Mouse (Mus musculus): ENCODE data around the gene 9130023H24Rik. TPM values are rescaled to one million over a fixed set of nuclear protein-coding genes. Genes with fewer than 3 reads are reported as not detected.

The 9130023H24Rik gene
- total RNA-seq, 2 experiments from 2014 or later: 1.9 to 2.1 TPM

DNA sequence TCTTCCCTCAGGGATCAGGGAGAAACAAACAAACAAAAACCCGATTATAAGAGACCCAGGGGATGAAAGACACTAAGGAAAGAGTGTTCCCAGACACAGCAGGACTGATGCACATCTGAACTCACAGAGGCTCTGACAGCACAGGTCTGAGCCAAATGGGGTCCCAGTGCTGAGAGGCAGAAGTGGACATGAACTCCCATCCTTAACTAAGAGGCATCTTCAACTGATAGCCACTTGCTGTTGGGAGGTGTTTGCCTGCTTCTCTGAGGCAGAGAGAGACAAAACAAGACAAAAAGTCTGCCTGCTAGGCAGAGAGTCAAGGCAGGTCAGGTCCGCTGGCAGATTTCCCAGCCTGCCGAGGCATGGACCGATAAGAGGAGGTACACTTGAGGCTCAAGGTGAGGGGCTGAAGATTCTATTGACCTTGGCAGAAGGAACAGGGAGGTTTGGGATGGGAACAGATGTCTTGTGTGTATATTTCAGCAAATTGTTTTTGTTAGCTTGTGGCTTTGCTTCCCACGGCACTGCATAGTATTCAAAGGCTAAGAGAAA lies 19.0 kb upstream of the 9130023H24Rik start:
- H3K27ac ChIP-seq: no peak overlapping the region

GRCm38 (mm10) chr7:128255757-128256156 lies 17.9 kb upstream of the 9130023H24Rik start:
- no peak for TF ChIP-seq CTCF (IDR thresholded peaks at IDR 0.05)
- intact Hi-C loops (cut with DNase I): no loop called here
- Histone ChIP-seq H3K27ac (no peak overlapping the region), H3K4me3 (no peak overlapping the region)
- DNase-seq: no peak

More for the DNA sequence above, 19.0 kb upstream of the 9130023H24Rik start:
- no peak for DNase-seq
- intact Hi-C loops (cut with DNase I): no loop called here
- no peak overlapping the region for H3K4me3 ChIP-seq
- no peak for TF ChIP-seq CTCF (IDR thresholded peaks at IDR 0.05)

DNA sequence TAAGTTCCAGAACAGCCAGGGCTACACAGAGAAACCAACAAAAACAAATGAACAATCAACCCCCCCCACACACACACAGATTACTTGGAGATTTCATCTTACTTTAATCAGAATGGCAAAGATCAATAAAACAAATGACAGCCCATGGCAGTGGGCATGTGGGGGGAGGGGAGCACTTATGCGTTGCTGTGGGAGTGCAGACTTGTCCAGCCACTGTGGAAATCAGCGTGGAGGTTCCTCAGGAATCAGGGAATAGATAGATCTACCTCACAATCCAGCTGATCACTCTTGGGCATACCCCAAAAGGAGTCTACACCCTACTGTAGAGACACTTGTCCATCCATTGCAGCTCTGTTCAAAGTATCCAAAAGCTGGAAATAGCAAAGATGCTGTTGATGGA lies 17.1 kb upstream of the 9130023H24Rik start:
- DNase-seq: no peak
- Histone ChIP-seq H3K4me3 (no peak overlapping the region), H3K27ac (no peak overlapping the region)
- no peak for TF ChIP-seq CTCF (IDR thresholded peaks at IDR 0.05)
- intact Hi-C loops (cut with DNase I): no loop called here

- intact Hi-C loops (cut with DNase I): no loop called here
- peak; percentile 48 for DNase-seq
- H3K4me3 ChIP-seq: peak overlapping the region; percentile 25; the same call in 1 of the 2 replicates
- no peak for TF ChIP-seq CTCF (IDR thresholded peaks at IDR 0.05)
- no peak overlapping the region for H3K27ac ChIP-seq
Measured at GRCm38 (mm10) chr7:128252609-128253008, 14.8 kb upstream of the 9130023H24Rik start.

GRCm38 (mm10) chr7:128251946-128252345 lies 14.1 kb upstream of the 9130023H24Rik start:
- no peak for TF ChIP-seq CTCF (IDR thresholded peaks at IDR 0.05)
- H3K27ac ChIP-seq: no peak overlapping the region
- intact Hi-C loops (cut with DNase I): no loop called here
- no peak overlapping the region for H3K4me3 ChIP-seq
- DNase-seq: no peak

DNA sequence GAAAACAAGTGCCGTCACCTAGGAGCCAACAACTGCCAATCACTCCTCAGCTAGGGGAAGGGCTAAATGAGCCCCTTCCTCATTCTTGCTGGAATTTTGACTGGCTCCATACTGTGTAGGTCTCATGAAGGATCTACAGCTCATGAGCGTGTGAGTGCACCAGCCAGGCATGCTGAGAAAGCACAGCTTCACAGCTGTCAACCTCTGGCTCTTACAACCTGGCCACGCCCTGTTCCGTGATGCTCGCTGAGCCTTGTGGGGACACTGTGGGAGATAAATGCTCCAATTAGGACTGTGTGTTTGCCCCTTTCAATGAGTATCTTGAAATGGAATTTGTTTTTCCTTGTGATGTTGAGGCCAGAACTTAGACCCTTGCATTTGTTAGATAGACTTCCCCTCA lies 12.2 kb upstream of the 9130023H24Rik start:
- Histone ChIP-seq H3K27ac (no peak overlapping the region), H3K4me3 (no peak overlapping the region)
- TF ChIP-seq CTCF (IDR thresholded peaks at IDR 0.05): no peak
- DNase-seq: no peak
- intact Hi-C loops (cut with DNase I): loop anchor here (5.0 to 10.0 kb wide), 3 partner anchors 47 to 457 kb away; partner anchors contain the start of gene BC017158

DNA sequence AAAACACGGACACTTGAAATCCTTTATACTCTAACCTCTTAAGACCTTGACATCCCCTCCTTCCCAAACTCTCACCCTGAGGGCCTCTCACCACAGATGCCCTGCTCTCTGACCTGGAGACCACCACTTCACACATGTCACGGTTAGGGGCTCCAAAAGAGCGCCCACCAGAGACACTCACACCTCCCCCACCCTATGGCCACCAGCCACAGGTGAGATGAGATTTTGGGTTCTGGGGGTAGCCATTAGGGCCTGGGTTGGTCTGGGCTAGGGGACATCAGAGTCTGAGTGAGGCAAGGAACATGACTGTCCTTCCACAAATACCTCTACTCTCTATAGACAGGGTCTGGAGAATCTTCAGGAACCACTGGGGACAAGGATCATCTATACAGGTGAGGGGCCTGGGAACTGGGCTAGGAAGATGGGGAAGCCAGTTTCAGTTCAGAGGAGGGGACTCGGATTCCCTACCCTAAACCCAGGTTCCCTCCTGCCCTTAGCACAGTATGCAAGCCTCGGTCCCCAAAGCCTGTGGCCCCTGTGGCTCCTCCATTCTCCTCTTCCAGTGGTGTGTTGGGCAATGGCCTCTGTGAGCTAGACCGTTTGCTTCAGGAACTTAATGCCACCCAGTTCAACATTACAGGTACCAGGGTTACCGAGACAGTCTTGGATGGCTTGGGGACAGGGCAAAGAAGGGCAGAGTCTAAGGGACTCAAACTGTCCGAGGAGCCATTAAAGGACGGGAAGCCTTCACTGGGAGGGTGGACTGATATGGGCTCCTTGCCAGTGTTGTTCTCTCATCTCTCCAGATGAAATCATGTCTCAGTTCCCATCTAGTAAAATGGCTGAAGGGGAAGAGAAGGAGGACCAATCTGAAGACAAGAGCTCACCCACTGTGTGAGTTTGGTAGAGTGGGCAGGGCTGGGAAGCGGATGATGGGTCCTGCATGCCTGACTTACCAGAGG lies 10.5 kb upstream of the 9130023H24Rik start:
- DNase-seq: no peak
- H3K4me3 ChIP-seq: peak overlapping the region; percentile 77
- TF ChIP-seq CTCF (IDR thresholded peaks at IDR 0.05): no peak
- H3K27ac ChIP-seq: peak overlapping the region; percentile 89
- intact Hi-C loops (cut with DNase I): loop anchor here (5.0 to 10.0 kb wide), 3 partner anchors 49 to 459 kb away; partner anchors contain the start of gene BC017158

GRCm38 (mm10) chr7:128247443-128247842 lies 9.6 kb upstream of the 9130023H24Rik start:
- Histone ChIP-seq H3K4me3 (peak overlapping the region; percentile 77), H3K27ac (peak overlapping the region; percentile 89)
- TF ChIP-seq CTCF (IDR thresholded peaks at IDR 0.05): peak; percentile 79
- peak; percentile 90 for DNase-seq
- intact Hi-C loops (cut with DNase I): loop anchor here (1.0 to 10.0 kb wide), 4 partner anchors 50 to 460 kb away; partner anchors contain the start of gene BC017158

GRCm38 (mm10) chr7:128246496-128247391 lies 8.9 kb upstream of the 9130023H24Rik start, which contains the start of gene Tgfb1i1:
Gene Tgfb1i1, plus strand, starts transcription at chr7:128246812.
- peak; percentile 79 for DNase-seq
- TF ChIP-seq CTCF (IDR thresholded peaks at IDR 0.05): no peak
- intact Hi-C loops (cut with DNase I): loop anchor here (1.0 to 10.0 kb wide), 4 partner anchors 51 to 461 kb away; partner anchors contain the start of gene BC017158
- peak within 1 kb of the TSS; percentile 77 for H3K4me3 ChIP-seq
- H3K27ac ChIP-seq: peak within 1 kb of the TSS; percentile 89

DNA sequence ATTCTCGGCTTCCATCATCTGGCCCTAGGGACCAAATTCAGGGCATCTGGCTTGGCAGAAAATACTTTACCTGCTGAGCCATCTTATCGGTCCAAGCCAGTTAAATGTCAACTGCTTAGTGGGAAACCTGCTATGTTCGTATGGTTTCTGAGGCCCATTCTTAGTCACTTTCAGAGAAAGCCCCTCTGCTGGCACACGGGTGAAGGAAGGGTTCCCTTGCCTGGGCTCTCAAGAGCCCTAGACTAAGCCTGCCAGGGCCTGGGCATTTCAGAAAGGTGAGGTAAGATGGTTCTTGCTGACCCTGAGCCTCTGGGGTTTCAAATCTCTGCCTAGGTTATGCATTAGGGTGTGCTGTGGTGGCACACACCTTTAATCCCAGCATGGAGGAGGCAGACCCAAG lies 7.7 kb upstream of the 9130023H24Rik start:
- Histone ChIP-seq H3K27ac (peak overlapping the region; percentile 89), H3K4me3 (no peak overlapping the region)
- no peak for TF ChIP-seq CTCF (IDR thresholded peaks at IDR 0.05)
- DNase-seq: no peak
- intact Hi-C loops (cut with DNase I): loop anchor here (5.0 to 10.0 kb wide), 3 partner anchors 52 to 462 kb away; partner anchors contain the start of gene BC017158

DNA sequence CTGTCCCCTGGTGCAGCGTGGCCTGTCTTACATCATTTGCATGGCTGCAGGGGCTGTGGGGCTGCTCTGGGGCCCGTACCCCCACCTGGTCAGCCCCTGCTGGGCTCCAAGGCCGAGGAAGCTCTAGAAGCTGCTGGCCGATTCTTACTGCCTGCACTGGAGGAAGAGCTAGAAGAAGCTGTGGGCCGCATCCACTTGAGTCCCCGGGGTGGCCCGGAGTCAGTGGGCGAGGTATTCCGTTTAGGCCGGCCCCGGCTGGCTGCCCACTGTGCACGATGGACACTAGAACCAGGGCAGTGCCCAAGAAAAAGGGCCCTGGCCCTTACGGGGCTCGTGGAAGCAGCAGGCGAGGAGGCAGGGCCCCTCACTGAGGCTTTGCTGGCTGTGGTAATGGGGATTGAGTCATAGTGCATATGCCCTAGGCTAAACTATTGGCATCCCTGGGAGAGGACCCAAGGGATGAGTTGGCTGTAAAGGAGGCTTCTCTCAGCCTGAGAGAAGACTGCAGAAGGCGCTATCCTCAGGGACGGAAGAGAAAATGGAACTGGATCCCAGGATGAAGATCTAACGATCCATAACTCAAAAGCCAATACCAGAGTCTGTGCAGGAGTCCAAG lies 6.7 kb upstream of the 9130023H24Rik start:
- no peak overlapping the region for H3K4me3 ChIP-seq
- intact Hi-C loops (cut with DNase I): loop anchor here (5.0 to 10.0 kb wide), 3 partner anchors 53 to 463 kb away; partner anchors contain the start of gene BC017158
- peak overlapping the region; percentile 35; the same call in 1 of the 2 replicates for H3K27ac ChIP-seq
- TF ChIP-seq CTCF (IDR thresholded peaks at IDR 0.05): no peak
- DNase-seq: no peak
